Mouse (Mus musculus) liver, adult (tissue): ENCODE data around the gene Exoc6b.

Experiments used
- GATA4 ChIP-seq: IDR thresholded peaks from 2 replicates; pipeline ENCODE4 v1.6.1; 2014; ENCODE audit warnings: mild to moderate bottlenecking, low read length; ENCODE audit not compliant: insufficient replicate concordance

The Exoc6b gene

GRCm38 (mm10) chr6:84912434-84912833 is 156.9 kb downstream of the Exoc6b start:
- no peak for TF ChIP-seq GATA4

GRCm38 (mm10) chr6:84899002-84899774 is 170.1 kb downstream of the Exoc6b start:
- no peak for TF ChIP-seq GATA4

- no peak for TF ChIP-seq GATA4
These were observed 175.6 kb downstream of the Exoc6b start for GRCm38 (mm10) chr6:84893773-84894095.

- peak; percentile 68; the same call in 1 of the 2 replicates for TF ChIP-seq GATA4
These were observed 176.2 kb downstream of the Exoc6b start for GRCm38 (mm10) chr6:84892926-84893772.

GRCm38 (mm10) chr6:84886551-84886950 is 182.8 kb downstream of the Exoc6b start:
- peak; percentile 83 for TF ChIP-seq GATA4

GRCm38 (mm10) chr6:84885080-84885479 is 184.2 kb downstream of the Exoc6b start:
- no peak for TF ChIP-seq GATA4

- TF ChIP-seq GATA4: no peak
These were observed 185.6 kb downstream of the Exoc6b start for GRCm38 (mm10) chr6:84883720-84884119.

GRCm38 (mm10) chr6:84882663-84883517 is 186.4 kb downstream of the Exoc6b start:
- peak; percentile 94 for TF ChIP-seq GATA4

GRCm38 (mm10) chr6:84875869-84876268 is 193.4 kb downstream of the Exoc6b start:
- TF ChIP-seq GATA4: no peak

GRCm38 (mm10) chr6:84867114-84867513 is 202.2 kb downstream of the Exoc6b start:
- TF ChIP-seq GATA4: no peak

GRCm38 (mm10) chr6:84864625-84865024 is 204.7 kb downstream of the Exoc6b start:
- TF ChIP-seq GATA4: no peak

GRCm38 (mm10) chr6:84863816-84864375 is 205.4 kb downstream of the Exoc6b start:
- TF ChIP-seq GATA4: no peak

- TF ChIP-seq GATA4: no peak
These were observed 223.6 kb downstream of the Exoc6b start for GRCm38 (mm10) chr6:84845665-84846064.

- peak; percentile 43; the same call in 1 of the 2 replicates for TF ChIP-seq GATA4
These were observed 228.2 kb downstream of the Exoc6b start for GRCm38 (mm10) chr6:84841138-84841537.

- TF ChIP-seq GATA4: no peak
These were observed 261.8 kb downstream of the Exoc6b start for GRCm38 (mm10) chr6:84807546-84807945.

- TF ChIP-seq GATA4: no peak
These were observed 263.1 kb downstream of the Exoc6b start for GRCm38 (mm10) chr6:84806132-84806730.
